Mouse (Mus musculus) forebrain, embryonic 15.5 days (tissue): ENCODE data around the gene Slco2a1. TPM values are rescaled to one million over a fixed set of nuclear protein-coding genes. Genes with fewer than 3 reads are reported as not detected.

Experiments used
- ATAC-seq: fragments of 200-750 bp; cut with Nextera tagmentation; replicated peaks from 2 replicates; pipeline ENCODE4 v1.8.0; 2017; ENCODE audit warnings: mild to moderate bottlenecking, moderate TSS enrichment, moderate library complexity
- H3K27ac ChIP-seq: fragments of 300-500 bp; sonication (generic); replicated peaks from 2 replicates; pipeline ENCODE4 v1.5.1; 2015; ENCODE audit warnings: mild to moderate bottlenecking, inconsistent platforms
- H3K27me3 ChIP-seq: fragments of 300-500 bp; sonication (generic); 2 replicates; pipeline ENCODE4 v1.6.1; 2015; ENCODE audit warnings: inconsistent platforms
- H3K36me3 ChIP-seq: fragments of 300-500 bp; sonication (generic); 2 replicates; pipeline ENCODE4 v1.6.1; 2015; ENCODE audit warnings: mild to moderate bottlenecking, inconsistent platforms
- H3K4me1 ChIP-seq: fragments of 300-500 bp; sonication (generic); 2 replicates; pipeline ENCODE4 v1.6.1; 2015; ENCODE audit warnings: inconsistent platforms
- H3K4me2 ChIP-seq: fragments of 300-500 bp; sonication (generic); replicated peaks from 2 replicates; pipeline ENCODE4 v1.6.1; 2015; ENCODE audit warnings: mild to moderate bottlenecking, inconsistent platforms
- H3K4me3 ChIP-seq: fragments of 300-500 bp; sonication (generic); 2 replicates; pipeline ENCODE4 v1.5.1; 2015; ENCODE audit warnings: mild to moderate bottlenecking, inconsistent platforms
- H3K9ac ChIP-seq: fragments of 300-500 bp; sonication (generic); replicated peaks from 2 replicates; pipeline ENCODE4 v1.6.1; 2015; ENCODE audit warnings: mild to moderate bottlenecking, inconsistent platforms
- H3K9me3 ChIP-seq: fragments of 300-500 bp; sonication (generic); 2 replicates; pipeline ENCODE4 v1.6.1; 2016; ENCODE audit warnings: inconsistent platforms
- WGBS: fragments of 180-500 bp; shearing (Covaris S2); methylation state at CpG from one replicate; pipeline ENCODE4 v1.1.7; 2015; ENCODE audit warnings: mixed read lengths; 5-methylcytosine and 5-hydroxymethylcytosine counted together
- polyA plus RNA-seq: library from polyadenylated mRNA; unstranded; fragments of >200 nt; fragmentation: Nextera tagmentation; extraction: Ambion mirVana; gene quantifications from 2 replicates; pipeline ENCODE4 v1.2.1, GENCODE M21; 2015

The Slco2a1 gene
- polyA plus RNA-seq: 1.6 TPM in 2 replicates

GRCm38 (mm10) chr9:102988462-102988861 lies at the start of gene Slco2a1:
Gene Slco2a1 (plus strand): TSS chr9:102988712.
- Histone ChIP-seq H3K4me3 (no peak within 1 kb of the TSS), H3K9me3 (no peaks in the 10 kb centered on the region), H3K4me2 (no peak within 1 kb of the TSS), H3K27me3 (no peaks in the 10 kb centered on the region), H3K36me3 (no peaks in the 10 kb centered on the region), H3K27ac (no peak within 1 kb of the TSS), H3K4me1 (peaks cover 10% of the 10 kb centered on the region), H3K9ac (no peak within 1 kb of the TSS)
- no peak for ATAC-seq
- 87% methylated on average over 8 of the region's 8 CpGs for WGBS

DNA sequence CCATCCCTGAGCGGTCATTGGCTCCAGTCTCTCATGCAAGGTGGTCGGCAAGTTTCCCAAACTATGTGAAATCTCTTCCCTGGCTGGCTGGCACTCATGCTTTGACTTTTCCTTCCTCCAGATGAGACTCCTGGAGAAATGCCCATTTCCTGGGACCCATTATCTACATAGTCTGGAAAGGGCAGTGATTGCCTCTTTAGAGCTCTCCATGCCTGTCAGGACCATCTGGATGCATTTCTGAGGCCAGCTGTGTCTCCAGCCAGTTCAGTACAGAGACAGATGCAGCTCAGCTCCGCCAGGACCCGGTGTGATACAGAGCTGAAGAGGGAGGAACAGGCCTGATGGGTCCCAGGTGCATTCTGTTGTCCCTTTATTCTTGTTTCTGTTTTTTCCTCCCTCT lies 46.3 kb upstream of the Slco2a1 start:
- Histone ChIP-seq H3K9me3 (no peaks in the 10 kb centered on the region), H3K4me1 (no peaks in the 10 kb centered on the region), H3K27ac (no peak overlapping the region), H3K27me3 (no peaks in the 10 kb centered on the region), H3K4me3 (no peak overlapping the region), H3K36me3 (no peaks in the 10 kb centered on the region), H3K9ac (no peak overlapping the region), H3K4me2 (no peak overlapping the region)
- ATAC-seq: no peak
- WGBS: 89% methylated on average over 4 of the region's 4 CpGs

- Histone ChIP-seq H3K27me3 (no peaks in the 10 kb centered on the region), H3K27ac (no peak overlapping the region), H3K4me2 (no peak overlapping the region), H3K4me1 (no peaks in the 10 kb centered on the region), H3K36me3 (no peaks in the 10 kb centered on the region), H3K9ac (no peak overlapping the region), H3K4me3 (no peak overlapping the region), H3K9me3 (no peaks in the 10 kb centered on the region)
- WGBS: 82% methylated on average over 9 of the region's 9 CpGs
- no peak for ATAC-seq
These were observed 43.6 kb upstream of the Slco2a1 start for GRCm38 (mm10) chr9:102944891-102945290.

GRCm38 (mm10) chr9:102946469-102947015 lies 42.0 kb upstream of the Slco2a1 start:
- no peaks in the 10 kb centered on the region for H3K36me3 ChIP-seq
- no peaks in the 10 kb centered on the region for H3K4me1 ChIP-seq
- H3K27me3 ChIP-seq: no peaks in the 10 kb centered on the region
- H3K4me2 ChIP-seq: no peak overlapping the region
- H3K27ac ChIP-seq: no peak overlapping the region
- H3K4me3 ChIP-seq: no peak overlapping the region
- no peak for ATAC-seq
- no peak overlapping the region for H3K9ac ChIP-seq
- 88% methylated on average over 12 of the region's 12 CpGs for WGBS
- H3K9me3 ChIP-seq: no peaks in the 10 kb centered on the region

- H3K4me3 ChIP-seq: no peak overlapping the region
- no peaks in the 10 kb centered on the region for H3K36me3 ChIP-seq
- H3K9me3 ChIP-seq: no peaks in the 10 kb centered on the region
- no peak for ATAC-seq
- H3K4me2 ChIP-seq: no peak overlapping the region
- H3K9ac ChIP-seq: no peak overlapping the region
- H3K4me1 ChIP-seq: no peaks in the 10 kb centered on the region
- no peaks in the 10 kb centered on the region for H3K27me3 ChIP-seq
- WGBS: 63% methylated on average over 5 of the region's 5 CpGs
- no peak overlapping the region for H3K27ac ChIP-seq
These were observed 39.8 kb upstream of the Slco2a1 start for GRCm38 (mm10) chr9:102948706-102949105.

GRCm38 (mm10) chr9:102951091-102951994 lies 37.2 kb upstream of the Slco2a1 start:
- Histone ChIP-seq H3K9ac (no peak overlapping the region), H3K4me1 (no peaks in the 10 kb centered on the region), H3K9me3 (no peaks in the 10 kb centered on the region), H3K4me3 (no peak overlapping the region), H3K27me3 (no peaks in the 10 kb centered on the region), H3K27ac (no peak overlapping the region), H3K36me3 (no peaks in the 10 kb centered on the region), H3K4me2 (no peak overlapping the region)
- 91% methylated on average over 9 of the region's 9 CpGs for WGBS
- ATAC-seq: no peak

- no peak for ATAC-seq
These were observed 32.6 kb upstream of the Slco2a1 start for GRCm38 (mm10) chr9:102955866-102956265.

DNA sequence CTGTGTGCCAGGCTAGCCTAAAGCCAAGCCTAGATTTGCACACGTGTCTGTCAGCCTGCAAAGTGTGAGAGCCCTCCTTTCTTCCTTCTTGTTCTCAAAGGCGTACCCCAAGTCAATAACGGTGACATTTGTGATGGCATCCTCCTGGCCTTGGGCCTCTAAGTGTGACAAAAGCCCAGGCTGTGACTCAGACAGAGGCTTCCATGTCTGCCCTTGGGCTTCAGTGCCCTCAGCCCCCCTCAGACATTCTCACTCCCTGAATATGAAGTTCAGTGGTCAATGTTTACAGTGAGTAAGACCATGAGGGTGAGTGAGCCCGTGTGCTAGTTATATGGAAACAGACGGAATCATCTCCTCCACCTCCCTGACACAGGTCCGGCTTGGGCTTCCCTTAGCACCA lies 29.8 kb upstream of the Slco2a1 start:
- H3K4me3 ChIP-seq: no peak overlapping the region
- WGBS: 83% methylated on average over 6 of the region's 6 CpGs
- no peak overlapping the region for H3K27ac ChIP-seq
- H3K9ac ChIP-seq: no peak overlapping the region
- no peak for ATAC-seq
- H3K9me3 ChIP-seq: no peaks in the 10 kb centered on the region
- no peaks in the 10 kb centered on the region for H3K27me3 ChIP-seq
- no peaks in the 10 kb centered on the region for H3K36me3 ChIP-seq
- no peaks in the 10 kb centered on the region for H3K4me1 ChIP-seq
- H3K4me2 ChIP-seq: no peak overlapping the region

More at GRCm38 (mm10) chr9:102955866-102956265, 32.6 kb upstream of the Slco2a1 start:
- no peaks in the 10 kb centered on the region for H3K27me3 ChIP-seq
- no peak overlapping the region for H3K4me3 ChIP-seq
- WGBS: 86% methylated on average over 3 of the region's 3 CpGs
- H3K4me1 ChIP-seq: no peaks in the 10 kb centered on the region
- H3K36me3 ChIP-seq: no peaks in the 10 kb centered on the region
- no peaks in the 10 kb centered on the region for H3K9me3 ChIP-seq
- no peak overlapping the region for H3K4me2 ChIP-seq
- H3K27ac ChIP-seq: no peak overlapping the region
- no peak overlapping the region for H3K9ac ChIP-seq

DNA sequence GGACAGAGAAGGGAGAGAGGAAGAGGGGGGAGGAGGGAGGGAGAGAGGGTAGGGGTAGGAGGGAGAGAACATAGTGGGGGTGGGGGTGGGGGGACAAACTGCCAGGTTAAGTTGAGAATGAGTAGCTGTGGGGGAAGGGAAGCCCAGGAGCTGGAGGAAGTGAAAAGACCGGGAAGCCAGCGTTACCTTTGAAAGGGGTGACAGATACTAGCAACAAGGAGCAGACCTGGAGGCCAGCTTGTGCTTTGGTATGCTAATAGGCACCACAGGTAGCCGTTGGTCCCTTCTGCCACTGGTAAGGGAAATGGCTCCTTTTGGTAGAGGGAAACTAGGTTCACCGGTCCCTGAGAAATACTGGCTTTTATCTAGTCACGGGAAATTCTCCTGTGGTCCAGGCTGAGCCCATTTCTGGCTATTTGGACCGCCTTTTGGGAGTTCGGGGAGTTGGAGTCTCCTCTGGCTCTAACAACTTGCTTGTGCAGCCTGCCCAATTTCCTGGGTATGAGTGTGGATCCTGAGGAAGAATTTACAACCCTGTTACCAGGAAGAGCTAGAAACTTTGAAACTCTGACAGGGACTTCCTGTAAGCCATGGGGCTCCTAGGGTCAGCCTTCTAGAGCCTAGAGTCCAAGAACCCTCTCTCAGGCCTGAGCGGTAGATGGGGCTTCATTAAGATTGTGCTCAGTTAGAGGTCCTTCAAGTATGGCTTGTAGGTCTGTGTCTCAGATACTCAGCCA lies 27.0 kb upstream of the Slco2a1 start:
- no peak overlapping the region for H3K4me2 ChIP-seq
- no peaks in the 10 kb centered on the region for H3K27me3 ChIP-seq
- ATAC-seq: no peak
- no peak overlapping the region for H3K4me3 ChIP-seq
- H3K4me1 ChIP-seq: no peaks in the 10 kb centered on the region
- H3K36me3 ChIP-seq: no peaks in the 10 kb centered on the region
- 27% methylated on average over 8 of the region's 8 CpGs for WGBS
- H3K27ac ChIP-seq: no peak overlapping the region
- no peak overlapping the region for H3K9ac ChIP-seq
- no peaks in the 10 kb centered on the region for H3K9me3 ChIP-seq

- no peaks in the 10 kb centered on the region for H3K9me3 ChIP-seq
- no peak for ATAC-seq
- no peak overlapping the region for H3K27ac ChIP-seq
- H3K9ac ChIP-seq: no peak overlapping the region
- WGBS: 77% methylated on average over 10 of the region's 10 CpGs
- H3K4me3 ChIP-seq: no peak overlapping the region
- H3K4me1 ChIP-seq: no peaks in the 10 kb centered on the region
- H3K4me2 ChIP-seq: no peak overlapping the region
- no peaks in the 10 kb centered on the region for H3K36me3 ChIP-seq
- H3K27me3 ChIP-seq: no peaks in the 10 kb centered on the region
These were observed 26.3 kb upstream of the Slco2a1 start for GRCm38 (mm10) chr9:102962093-102962788.

GRCm38 (mm10) chr9:102963321-102963720 lies 25.2 kb upstream of the Slco2a1 start:
- no peak overlapping the region for H3K4me3 ChIP-seq
- H3K27ac ChIP-seq: no peak overlapping the region
- H3K27me3 ChIP-seq: no peaks in the 10 kb centered on the region
- ATAC-seq: no peak
- no peaks in the 10 kb centered on the region for H3K9me3 ChIP-seq
- H3K9ac ChIP-seq: no peak overlapping the region
- no peak overlapping the region for H3K4me2 ChIP-seq
- no peaks in the 10 kb centered on the region for H3K36me3 ChIP-seq
- 78% methylated on average over 7 of the region's 7 CpGs for WGBS
- no peaks in the 10 kb centered on the region for H3K4me1 ChIP-seq

DNA sequence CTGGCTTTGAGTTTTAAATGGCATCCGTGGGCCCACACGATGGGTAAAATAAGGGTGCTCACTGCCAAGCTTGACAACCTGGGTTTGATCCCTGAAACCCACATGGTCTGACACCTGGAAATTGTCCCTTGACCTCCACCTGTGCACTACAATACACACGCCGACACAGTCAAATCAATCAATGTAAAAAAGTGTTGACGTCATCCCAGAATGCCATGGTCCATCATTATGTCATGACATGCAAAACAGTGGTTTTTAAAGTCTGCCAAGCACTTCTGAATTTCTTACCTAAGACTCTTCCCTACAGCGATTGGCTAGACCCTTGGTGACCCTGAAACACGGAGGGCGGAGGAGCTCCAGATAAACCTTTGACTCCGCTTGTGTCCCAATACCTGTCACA lies 23.9 kb upstream of the Slco2a1 start:
- no peak for ATAC-seq
- Histone ChIP-seq H3K27me3 (no peaks in the 10 kb centered on the region), H3K9me3 (no peaks in the 10 kb centered on the region), H3K27ac (no peak overlapping the region), H3K4me2 (no peak overlapping the region), H3K36me3 (no peaks in the 10 kb centered on the region), H3K4me3 (no peak overlapping the region), H3K9ac (no peak overlapping the region), H3K4me1 (no peaks in the 10 kb centered on the region)
- 96% methylated on average over 9 of the region's 9 CpGs for WGBS
